Comparison of ENCODE assay signal across 26 mouse cellular contexts in the genomic region with DNA sequence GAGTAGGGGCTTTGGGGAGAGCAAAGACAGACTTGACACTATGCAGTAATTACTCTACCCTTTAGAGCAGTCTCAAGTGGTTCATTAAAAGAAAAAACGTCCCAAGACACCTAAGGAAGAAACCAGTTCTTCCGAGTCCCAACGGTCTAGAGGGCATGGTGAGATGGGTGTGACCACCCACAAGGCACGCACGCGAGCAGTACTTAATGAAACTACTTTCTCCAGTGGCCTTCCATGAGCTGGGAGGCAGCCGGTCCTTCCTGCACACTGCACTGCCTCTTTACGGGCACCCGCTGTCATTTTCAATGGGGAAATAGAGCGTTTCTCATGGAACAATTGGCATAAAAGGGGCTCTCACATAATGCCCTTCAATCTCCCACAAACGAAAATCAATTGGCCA.
DNase-seq lines count a peak whose midpoint lies in the region; ATAC-seq and TF ChIP-seq lines count a peak whose summit lies in the region.
"Had no signal": no experiment of that assay in that cellular context is flagged by ENCODE, and none has a peak within 500 bp of the region (broad histone marks: within the 10 kb centered on the region; RNA-seq: fewer than 3 reads in every experiment).

No protein-coding gene starts in this region.

- no peak overlapping the region for H3K4me2 ChIP-seq in forebrain, embryonic 12.5 days
- no peak overlapping the region for H3K4me2 ChIP-seq in forebrain, embryonic 14.5 days (ENCODE audit: low read length)
- H3K4me2 ChIP-seq in heart, embryonic 13.5 days = peak overlapping the region; percentile 36
- no peak overlapping the region for H3K4me2 ChIP-seq in lung, embryonic 14.5 days
- H3K4me2 ChIP-seq in lung, postnatal 0 days (replicated peaks; ENCODE audit: low read depth, low read length) = no peak overlapping the region
- H3K4me2 ChIP-seq: embryonic facial prominence, embryonic 12.5 days; hindbrain, embryonic 15.5 days; intestine, embryonic 15.5 days; liver, embryonic 15.5 days; midbrain, embryonic 13.5 days; neural tube, embryonic 15.5 days had no signal

- no peak overlapping the region for H3K9ac ChIP-seq in forebrain, embryonic 12.5 days
- no peak overlapping the region for H3K9ac ChIP-seq in forebrain, embryonic 14.5 days (ENCODE audit: low read length)
- no peak overlapping the region for H3K9ac ChIP-seq in heart, embryonic 13.5 days
- H3K9ac ChIP-seq in lung, embryonic 14.5 days = no peak overlapping the region
- no peak overlapping the region for H3K9ac ChIP-seq in lung, postnatal 0 days (replicated peaks; ENCODE audit: low read depth)
- H3K9ac ChIP-seq: embryonic facial prominence, embryonic 12.5 days; hindbrain, embryonic 15.5 days; intestine, embryonic 15.5 days; liver, embryonic 15.5 days; midbrain, embryonic 13.5 days; neural tube, embryonic 15.5 days had no signal

- WGBS in forebrain, embryonic 12.5 days = 35% methylated on average over 11 of the region's 11 CpGs
- WGBS in forebrain, embryonic 14.5 days = 22% methylated on average over 11 of the region's 11 CpGs
- WGBS in heart, embryonic 13.5 days = 82% methylated on average over 11 of the region's 11 CpGs
- WGBS in lung, embryonic 14.5 days = 79% methylated on average over 11 of the region's 11 CpGs
- WGBS in lung, postnatal 0 days = 63% methylated on average over 11 of the region's 11 CpGs

- no peak for TF ChIP-seq POLR2A in embryonic fibroblast, embryonic 13.5 days (IDR thresholded peaks at IDR 0.05; ENCODE audit: low read depth, low read length)

- peaks cover 51% of the 10 kb centered on the region for H3K4me1 ChIP-seq in forebrain, embryonic 12.5 days
- H3K4me1 ChIP-seq in forebrain, embryonic 14.5 days (ENCODE audit: control insufficient read depth, insufficient read depth, low read length) = peaks cover 18% of the 10 kb centered on the region
- peaks cover 58% of the 10 kb centered on the region for H3K4me1 ChIP-seq in heart, embryonic 13.5 days
- H3K4me1 ChIP-seq in lung, embryonic 14.5 days (ENCODE audit: insufficient read depth) = peaks cover 15% of the 10 kb centered on the region
- H3K4me1 ChIP-seq in lung, postnatal 0 days (ENCODE audit: insufficient read depth, low read depth, low read length) = peaks cover 19% of the 10 kb centered on the region; the same call in 1 of the 2 replicates
- peaks cover 11% of the 10 kb centered on the region for H3K4me1 ChIP-seq in embryonic fibroblast, embryonic 13.5 days (ENCODE audit: control insufficient read depth, insufficient read depth, low read length)
- H3K4me1 ChIP-seq: liver, embryonic 15.5 days had no signal

- no peak overlapping the region for H3K27ac ChIP-seq in forebrain, embryonic 12.5 days
- H3K27ac ChIP-seq in forebrain, embryonic 14.5 days (ENCODE audit: low read depth, low read length) = no peak overlapping the region
- H3K27ac ChIP-seq in heart, embryonic 13.5 days (replicated peaks) = peak overlapping the region; percentile 62
- H3K27ac ChIP-seq in lung, embryonic 14.5 days (ENCODE audit: low read depth) = no peak overlapping the region
- H3K27ac ChIP-seq in lung, postnatal 0 days (ENCODE audit: low read length) = no peak overlapping the region
- 0 out of 2 replicates have a peak overlapping the region, but pooled peaks have one; percentile 79 for H3K27ac ChIP-seq in embryonic fibroblast, embryonic 13.5 days (ENCODE audit: insufficient read depth, low read length)
- H3K27ac ChIP-seq: embryonic facial prominence, embryonic 12.5 days; hindbrain, embryonic 15.5 days; intestine, embryonic 15.5 days; layer of hippocampus, adult 2 months; limb, embryonic 10.5 days; liver, embryonic 15.5 days; midbrain, embryonic 13.5 days; neural tube, embryonic 15.5 days had no signal

- no peak overlapping the region for H3K4me3 ChIP-seq in forebrain, embryonic 12.5 days (replicated peaks)
- H3K4me3 ChIP-seq in forebrain, embryonic 14.5 days (ENCODE audit: low read depth, low read length) = no peak overlapping the region
- no peak overlapping the region for H3K4me3 ChIP-seq in heart, embryonic 13.5 days
- H3K4me3 ChIP-seq in lung, embryonic 14.5 days (ENCODE audit: low read depth, low read length) = no peak overlapping the region
- no peak overlapping the region for H3K4me3 ChIP-seq in lung, postnatal 0 days (ENCODE audit: low read depth, low read length)
- no peak overlapping the region for H3K4me3 ChIP-seq in embryonic fibroblast, embryonic 13.5 days (ENCODE audit: insufficient read depth, low read length)
- H3K4me3 ChIP-seq: embryonic facial prominence, embryonic 12.5 days; erythroblast, embryonic 14.5 days; hindbrain, embryonic 15.5 days; intestine, embryonic 15.5 days; layer of hippocampus, adult 2 months; limb, embryonic 10.5 days; liver, embryonic 15.5 days; midbrain, embryonic 13.5 days; myocyte; neural tube, embryonic 15.5 days had no signal

- intact Hi-C loops in heart, postnatal 14 days (cut with DNase I) = no loop called here

- no peak for DNase-seq in forebrain, embryonic 14.5 days (ENCODE audit: low spot score)
- DNase-seq in heart, postnatal 14 days = no peak
- DNase-seq in lung, embryonic 14.5 days = no peak
- DNase-seq in lung, postnatal 0 days (ENCODE audit: low spot score) = no peak
- DNase-seq in lung, postnatal 4 days = no peak
- DNase-seq: cerebellum, adult 2 months; cerebellum, postnatal 25 days; liver; right cerebral cortex, adult 18-20 months; right cerebral cortex, postnatal 4 days; thymus, adult 18-20 months; thymus, postnatal 36 days had no signal

- H3K9me3 ChIP-seq in forebrain, embryonic 12.5 days = no peaks in the 10 kb centered on the region
- H3K9me3 ChIP-seq in forebrain, embryonic 14.5 days (replicated peaks; ENCODE audit: control insufficient read depth, low read length) = no peaks in the 10 kb centered on the region
- no peaks in the 10 kb centered on the region for H3K9me3 ChIP-seq in heart, embryonic 13.5 days
- H3K9me3 ChIP-seq in lung, embryonic 14.5 days (ENCODE audit: low read depth, low read length) = no peaks in the 10 kb centered on the region
- no peaks in the 10 kb centered on the region for H3K9me3 ChIP-seq in lung, postnatal 0 days (ENCODE audit: low read length)
- H3K9me3 ChIP-seq: embryonic facial prominence, embryonic 12.5 days; hindbrain, embryonic 15.5 days; intestine, embryonic 15.5 days; limb, embryonic 10.5 days; liver, embryonic 15.5 days; midbrain, embryonic 13.5 days; neural tube, embryonic 15.5 days had no signal

- TF ChIP-seq CTCF in lung, embryonic 14.5 days (IDR thresholded peaks at IDR 0.05; ENCODE audit: low read depth) = no peak
- TF ChIP-seq CTCF in lung, postnatal 0 days (IDR thresholded peaks at IDR 0.05) = no peak
- no peak for TF ChIP-seq CTCF in embryonic fibroblast, embryonic 13.5 days (IDR thresholded peaks at IDR 0.05; ENCODE audit: borderline replicate concordance, insufficient read depth, low read length)

- ATAC-seq in forebrain, embryonic 12.5 days (ENCODE audit: low FRiP score) = 0 out of 2 replicates have a peak, but pooled peaks have one; percentile 54
- no peak for ATAC-seq in forebrain, embryonic 14.5 days
- ATAC-seq in heart, embryonic 13.5 days (ENCODE audit: extremely low read depth, insufficient number of reproducible peaks, low FRiP score, low TSS enrichment) = no peak
- peak; percentile 30; the same call in 1 of the 2 replicates for ATAC-seq in lung, embryonic 14.5 days (ENCODE audit: insufficient read depth)
- no peak for ATAC-seq in lung, postnatal 0 days
- ATAC-seq: CD4-positive, CD25-positive, alpha-beta regulatory T cell, adult 4 months; midbrain, embryonic 13.5 days had no signal

- TF ChIP-seq EP300 in lung, postnatal 0 days (IDR thresholded peaks at IDR 0.05) = no peak

- H3K36me3 ChIP-seq in forebrain, embryonic 12.5 days (replicated peaks) = no peaks in the 10 kb centered on the region
- H3K36me3 ChIP-seq in forebrain, embryonic 14.5 days (ENCODE audit: control insufficient read depth, insufficient read depth, low read length) = no peaks in the 10 kb centered on the region
- peaks cover 3% of the 10 kb centered on the region; the same call in 1 of the 2 replicates for H3K36me3 ChIP-seq in heart, embryonic 13.5 days
- no peaks in the 10 kb centered on the region for H3K36me3 ChIP-seq in lung, embryonic 14.5 days (ENCODE audit: insufficient read depth)
- no peaks in the 10 kb centered on the region; the same call in 1 of the 2 replicates for H3K36me3 ChIP-seq in lung, postnatal 0 days (ENCODE audit: insufficient read depth, low read length)
- H3K36me3 ChIP-seq: hindbrain, embryonic 15.5 days; intestine, embryonic 15.5 days; liver, embryonic 15.5 days; midbrain, embryonic 13.5 days; neural tube, embryonic 15.5 days had no signal

- 0 out of 2 replicates have a peak, but pooled peaks cover 3% of the 10 kb centered on the region for H3K27me3 ChIP-seq in forebrain, embryonic 12.5 days
- H3K27me3 ChIP-seq in forebrain, embryonic 14.5 days (replicated peaks; ENCODE audit: control insufficient read depth, insufficient read depth, low read length) = no peaks in the 10 kb centered on the region
- H3K27me3 ChIP-seq in heart, embryonic 13.5 days (replicated peaks) = no peaks in the 10 kb centered on the region
- H3K27me3 ChIP-seq in lung, embryonic 14.5 days (ENCODE audit: insufficient read depth, low read length) = no peaks in the 10 kb centered on the region
- no peaks in the 10 kb centered on the region for H3K27me3 ChIP-seq in lung, postnatal 0 days (replicated peaks; ENCODE audit: insufficient read depth, low read length)
- H3K27me3 ChIP-seq: embryonic facial prominence, embryonic 12.5 days; hindbrain, embryonic 15.5 days; intestine, embryonic 15.5 days; liver, embryonic 15.5 days; midbrain, embryonic 13.5 days; neural tube, embryonic 15.5 days had no signal

Comparison
In these comparisons a context has a peak if more than half of its experiments do, and no peak if none do; other contexts are left out.
1. ATAC-seq: peak in forebrain, embryonic 12.5 days (single experiment) and lung, embryonic 14.5 days (single experiment); none in forebrain, embryonic 14.5 days (single experiment), heart, embryonic 13.5 days (single experiment) and lung, postnatal 0 days (single experiment).
2. H3K27ac ChIP-seq: peak in heart, embryonic 13.5 days (single experiment) and embryonic fibroblast, embryonic 13.5 days (single experiment); none in forebrain, embryonic 12.5 days (single experiment), forebrain, embryonic 14.5 days (single experiment), lung, embryonic 14.5 days (single experiment) and lung, postnatal 0 days (single experiment).